Mouse (Mus musculus): ENCODE data around the gene Usf1. TPM values are rescaled to one million over a fixed set of nuclear protein-coding genes. Genes with fewer than 3 reads are reported as not detected.

Gene Usf1
- polyA plus RNA-seq, 1 experiment: 87.8 TPM

DNA sequence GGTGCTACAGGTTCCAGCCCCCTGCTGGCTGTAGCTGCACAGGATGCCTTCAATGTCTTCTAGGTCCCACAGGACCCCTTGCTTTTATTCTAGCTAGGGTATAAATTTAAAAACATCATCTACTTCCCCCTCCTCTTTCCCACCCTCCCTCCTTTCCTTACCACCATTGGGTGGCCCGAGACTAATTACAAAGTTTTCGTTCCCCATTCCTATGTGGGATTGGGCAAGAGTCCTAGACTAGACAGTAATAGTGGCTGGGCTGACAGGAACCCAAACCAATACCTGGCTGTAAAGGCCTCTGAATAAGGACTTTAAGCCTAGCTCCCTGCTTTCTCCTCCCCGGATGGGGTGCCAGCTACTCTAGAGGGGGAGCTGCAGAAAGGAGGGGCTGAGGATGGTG, 52.0 kb downstream of the Usf1 start:
- Histone ChIP-seq H3K4me1 (ENCODE audit: control insufficient read depth, insufficient read depth, insufficient read length, low read length) (peaks cover 13% of the 10 kb centered on the region; the same call in 1 of the 2 replicates), H3K36me3 (ENCODE audit: control insufficient read depth, insufficient read depth, low read length) (peaks cover 37% of the 10 kb centered on the region), H3K27ac (ENCODE audit: insufficient read depth, low read depth, low read length) (no peak overlapping the region), H3K4me3 (ENCODE audit: low read depth, low read length) (no peak overlapping the region), H3K27me3 (ENCODE audit: control insufficient read depth, insufficient read depth, low read length) (no peaks in the 10 kb centered on the region)
- TF ChIP-seq CTCF (IDR thresholded peaks at IDR 0.05; ENCODE audit: extremely low read depth, insufficient read length, insufficient replicate concordance, low read depth, low read length) (no peak), POLR2A (IDR thresholded peaks at IDR 0.05; ENCODE audit: low read depth, low read length) (no peak)
- 80% methylated on average over 3 of the region's 3 CpGs for WGBS

DNA sequence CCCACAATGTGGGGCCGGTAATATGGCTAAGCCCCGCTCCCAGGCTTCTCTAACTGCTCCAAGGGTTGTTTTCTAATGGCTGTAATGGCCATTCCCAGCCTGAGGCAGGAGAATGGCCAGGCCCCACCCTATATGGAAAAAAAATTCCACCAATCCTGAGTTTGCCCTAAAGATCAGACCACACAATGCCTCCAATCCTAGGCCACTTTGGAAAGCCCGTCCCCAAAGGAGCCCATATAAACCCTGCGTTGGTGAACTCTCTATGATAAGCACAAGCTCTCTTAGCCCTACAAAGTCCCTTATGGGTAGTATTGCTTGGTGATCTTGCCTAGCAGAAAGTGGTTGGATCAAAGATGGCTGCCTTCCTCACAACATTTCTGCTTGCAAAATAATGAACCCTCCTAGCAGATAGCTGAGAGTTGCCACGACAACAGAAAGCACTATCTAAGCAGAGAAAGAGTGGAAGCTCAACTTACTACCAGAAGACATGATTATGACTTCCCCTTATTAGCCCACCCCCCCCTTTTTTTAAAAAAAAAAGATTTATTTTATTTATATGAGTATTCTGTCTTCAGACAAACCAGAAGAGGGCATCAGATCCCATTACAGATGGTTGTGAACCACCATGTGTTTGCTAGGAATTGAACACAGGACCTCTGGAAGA, 54.8 kb downstream of the Usf1 start:
- peaks cover 3% of the 10 kb centered on the region; the same call in 1 of the 2 replicates for H3K4me1 ChIP-seq (ENCODE audit: control insufficient read depth, insufficient read depth, insufficient read length, low read length)
- TF ChIP-seq CTCF (IDR thresholded peaks at IDR 0.05; ENCODE audit: extremely low read depth, insufficient read length, insufficient replicate concordance, low read depth, low read length) (no peak), POLR2A (IDR thresholded peaks at IDR 0.05; ENCODE audit: low read depth, low read length) (no peak)
- H3K36me3 ChIP-seq (ENCODE audit: control insufficient read depth, insufficient read depth, low read length): peaks cover 30% of the 10 kb centered on the region
- no peak overlapping the region for H3K27ac ChIP-seq (ENCODE audit: insufficient read depth, low read depth, low read length)
- no peak overlapping the region for H3K4me3 ChIP-seq (ENCODE audit: low read depth, low read length)
- WGBS: 89% methylated on average over 5 of the region's 5 CpGs
- no peaks in the 10 kb centered on the region for H3K27me3 ChIP-seq (ENCODE audit: control insufficient read depth, insufficient read depth, low read length)

DNA sequence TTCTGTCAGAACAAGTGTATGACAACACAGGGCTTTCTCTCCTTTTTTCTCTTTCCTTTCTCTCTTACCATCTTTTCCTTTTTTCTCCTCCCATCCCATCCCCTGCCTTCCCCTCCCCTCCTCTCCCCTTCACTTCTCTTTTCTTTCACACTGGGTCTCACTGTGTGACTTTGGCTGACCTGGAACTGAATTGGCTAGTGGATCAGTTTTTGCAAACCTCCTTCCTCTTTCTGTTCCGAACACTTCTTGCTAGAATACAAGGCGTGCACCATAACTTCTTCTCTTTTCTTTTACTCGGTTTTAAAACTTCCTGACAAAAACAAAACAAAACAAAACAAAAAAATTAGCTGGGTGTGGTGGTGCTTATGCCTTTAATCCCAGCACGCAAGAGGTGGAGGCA, 55.5 kb downstream of the Usf1 start:
- 75% methylated on average over 4 of the region's 4 CpGs for whole genome bisulfite sequencing
- TF ChIP-seq CTCF (IDR thresholded peaks at IDR 0.05; ENCODE audit: extremely low read depth, insufficient read length, insufficient replicate concordance, low read depth, low read length) (no peak), POLR2A (IDR thresholded peaks at IDR 0.05; ENCODE audit: low read depth, low read length) (no peak)
- H3K27ac ChIP-seq (ENCODE audit: insufficient read depth, low read depth, low read length): no peak overlapping the region
- peaks cover 2% of the 10 kb centered on the region; the same call in 1 of the 2 replicates for H3K4me1 ChIP-seq (ENCODE audit: control insufficient read depth, insufficient read depth, insufficient read length, low read length)
- H3K36me3 ChIP-seq (ENCODE audit: control insufficient read depth, insufficient read depth, low read length): peaks cover 24% of the 10 kb centered on the region
- H3K27me3 ChIP-seq (ENCODE audit: control insufficient read depth, insufficient read depth, low read length): no peaks in the 10 kb centered on the region
- no peak overlapping the region for H3K4me3 ChIP-seq (ENCODE audit: low read depth, low read length)

Other genes starting within 250 kb of the Usf1 start
- 10.9 and 13.9 TPM in 2 replicates for gene Pcp4l1, start 215.0 kb upstream of the Usf1 start, polyA plus RNA-seq (2012; rRNA removed)
- 18.5 and 28.9 TPM in 2 replicates for gene Nr1i3, start 197.3 kb upstream of the Usf1 start, polyA plus RNA-seq (2012; rRNA removed)
- 17.0 and 21.2 TPM in 2 replicates for gene Tomm40l, start 188.8 kb upstream of the Usf1 start, polyA plus RNA-seq (2012; rRNA removed)
- gene Apoa2, start 186.3 kb upstream of the Usf1 start, polyA plus RNA-seq (2012; rRNA removed): 0.94 TPM in 1 of 2 replicates, not detected in the other
- gene Fcer1g, start 176.9 kb upstream of the Usf1 start, polyA plus RNA-seq (2012; rRNA removed): 36.9 and 46.7 TPM in 2 replicates
- gene Adamts4, start 160.9 kb upstream of the Usf1 start, polyA plus RNA-seq (2012; rRNA removed): 1.5 and 2.6 TPM in 2 replicates
- 79.8 and 116 TPM in 2 replicates for gene Ndufs2, start 159.9 kb upstream of the Usf1 start, polyA plus RNA-seq (2012; rRNA removed)
- 38.5 and 78.5 TPM in 2 replicates for gene B4galt3, start 141.0 kb upstream of the Usf1 start, polyA plus RNA-seq (2012; rRNA removed)
- 15.4 and 23.4 TPM in 2 replicates for gene Ppox, start 130.1 kb upstream of the Usf1 start, polyA plus RNA-seq (2012; rRNA removed)
- gene Usp21, start 123.3 kb upstream of the Usf1 start, polyA plus RNA-seq (2012; rRNA removed): 18.3 and 30.2 TPM in 2 replicates
- gene Ufc1, start 116.3 kb upstream of the Usf1 start, polyA plus RNA-seq (2012; rRNA removed): 6.3 and 10.8 TPM in 2 replicates
- gene Dedd, start 82.2 kb upstream of the Usf1 start, polyA plus RNA-seq (2012; rRNA removed): 24.5 and 40.7 TPM in 2 replicates
- 36.8 and 50.7 TPM in 2 replicates for gene Nit1, start 65.7 kb upstream of the Usf1 start, polyA plus RNA-seq (2012; rRNA removed)
- gene Pfdn2, start 65.6 kb upstream of the Usf1 start, polyA plus RNA-seq (2012; rRNA removed): 5.0 and 7.5 TPM in 2 replicates
- gene Klhdc9, start 50.5 kb upstream of the Usf1 start, polyA plus RNA-seq (2012; rRNA removed): 0.13 and 0.16 TPM in 2 replicates
- gene Nectin4, start 41.2 kb upstream of the Usf1 start, polyA plus RNA-seq (2012; rRNA removed): 0.33 and 1.1 TPM in 2 replicates
- 3.8 and 6.1 TPM in 2 replicates for gene Arhgap30, start 22.4 kb upstream of the Usf1 start, polyA plus RNA-seq (2012; rRNA removed)
- gene Tstd1, start 7.6 kb downstream of the Usf1 start, polyA plus RNA-seq (2012; rRNA removed): 52.0 and 53.7 TPM in 2 replicates
- 49.7 and 142 TPM in 2 replicates for gene F11r, start 26.2 kb downstream of the Usf1 start, polyA plus RNA-seq (2012; rRNA removed)
- 3.6 and 5.0 TPM in 2 replicates for gene Alyref2, start 92.2 kb downstream of the Usf1 start, polyA plus RNA-seq (2012; rRNA removed)
- 566 and 2,950 TPM in 2 replicates for gene Itln1, start 124.0 kb downstream of the Usf1 start, polyA plus RNA-seq (2012; rRNA removed)
- gene Cd244a, start 147.9 kb downstream of the Usf1 start, polyA plus RNA-seq (2012; rRNA removed): 1.2 and 2.0 TPM in 2 replicates
- 0.85 and 1.5 TPM in 2 replicates for gene Ly9, start 196.1 kb downstream of the Usf1 start, polyA plus RNA-seq (2012; rRNA removed)
- 1.2 and 1.6 TPM in 2 replicates for gene Slamf7, start 241.7 kb downstream of the Usf1 start, polyA plus RNA-seq (2012; rRNA removed)

Measured in small intestine, adult 2 months (tissue).